Mouse (Mus musculus): ENCODE data around the gene Itgav.
"Not testable (repeated sequence)": the region's sequence is repeated elsewhere in the genome, so short reads cannot be mapped to it uniquely, and the experiment has no call there.

The Itgav gene

DNA sequence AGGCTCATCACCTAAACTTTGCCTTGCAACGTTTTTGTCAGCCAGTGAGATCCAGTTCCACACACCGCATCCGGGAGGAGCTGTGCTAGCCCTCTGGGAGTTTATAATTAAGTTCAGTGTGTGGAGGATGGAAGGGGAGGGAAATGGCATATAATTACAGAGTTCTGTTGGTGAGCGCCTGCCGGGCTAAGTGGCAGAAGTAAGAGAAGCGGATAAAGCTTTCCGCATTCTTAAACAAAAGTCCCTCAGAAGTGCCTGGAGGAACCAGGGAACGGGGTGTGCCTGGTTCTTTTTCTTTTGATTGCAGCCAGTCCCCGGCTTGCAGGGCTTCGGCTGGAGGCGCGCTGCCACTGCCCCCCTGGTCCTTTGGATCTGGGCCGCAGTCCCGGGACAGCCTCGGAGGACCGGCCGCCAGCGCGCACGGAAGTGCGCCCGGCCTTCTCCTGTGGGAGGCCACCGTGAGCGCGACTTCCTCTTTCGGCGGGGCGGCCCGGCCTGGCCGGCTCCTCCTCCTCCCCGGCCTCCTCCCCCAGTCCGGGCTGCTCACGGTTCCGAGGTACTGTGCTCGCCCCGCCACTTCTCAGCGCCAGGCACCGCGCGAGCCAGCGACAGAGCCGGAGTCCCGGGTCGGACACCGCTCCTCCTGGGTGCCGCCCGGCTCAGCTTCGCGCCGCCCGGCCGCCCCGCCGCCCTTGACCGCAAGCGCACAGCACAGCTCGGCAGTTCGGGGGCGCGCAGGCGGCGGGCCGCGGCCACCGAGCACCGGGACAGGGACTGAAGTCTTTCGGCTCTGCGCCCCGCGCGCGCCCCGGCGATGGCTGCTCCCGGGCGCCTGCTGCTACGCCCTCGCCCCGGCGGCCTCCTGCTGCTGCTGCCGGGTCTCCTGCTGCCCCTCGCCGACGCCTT lies at the start of gene Itgav:
TSS of gene Itgav (plus strand) at position 477 of the 906 bp plus-strand sequence.
- DNase-seq = peak; percentile 88 to 89

DNA sequence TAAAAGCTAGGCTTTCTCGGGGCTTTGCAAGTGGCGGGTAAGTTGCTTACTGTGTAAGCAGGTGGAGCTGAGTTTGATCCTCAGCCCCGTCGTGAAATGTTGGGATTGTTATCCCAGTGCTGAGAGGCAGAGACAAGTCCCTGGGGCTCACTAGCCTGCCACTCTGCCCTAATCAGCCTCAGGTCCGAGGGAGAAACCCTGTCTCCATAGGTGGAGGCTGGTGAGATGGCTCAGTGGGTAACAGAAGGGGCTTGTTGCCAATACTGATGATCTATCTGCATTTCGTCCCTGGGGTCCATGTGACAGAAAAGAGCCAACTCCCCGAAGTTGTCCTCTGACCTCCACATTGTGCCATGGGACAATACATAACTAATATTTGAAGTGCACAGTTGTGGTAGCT lies 49.8 kb upstream of the Itgav start:
- DNase-seq = no peak

DNA sequence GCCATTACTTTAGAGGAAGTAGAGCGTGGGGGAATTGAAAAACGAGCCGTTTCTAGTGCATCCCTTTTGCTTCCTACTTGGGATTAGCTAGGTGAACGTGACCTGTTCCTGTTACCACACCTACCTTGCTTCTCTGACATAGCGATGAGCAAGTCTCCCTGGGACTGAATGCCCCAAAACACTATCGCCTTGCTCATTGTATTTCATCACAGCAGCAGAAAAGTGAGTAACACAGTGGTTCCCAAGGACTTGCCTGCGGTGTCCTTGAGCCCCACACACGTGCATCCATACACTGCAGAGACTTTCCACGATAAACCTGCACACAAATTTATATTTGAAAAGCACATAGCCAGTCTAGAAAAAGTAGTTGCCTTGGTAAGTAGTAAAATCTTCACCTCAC lies 49.3 kb upstream of the Itgav start:
- no peak for DNase-seq

DNA sequence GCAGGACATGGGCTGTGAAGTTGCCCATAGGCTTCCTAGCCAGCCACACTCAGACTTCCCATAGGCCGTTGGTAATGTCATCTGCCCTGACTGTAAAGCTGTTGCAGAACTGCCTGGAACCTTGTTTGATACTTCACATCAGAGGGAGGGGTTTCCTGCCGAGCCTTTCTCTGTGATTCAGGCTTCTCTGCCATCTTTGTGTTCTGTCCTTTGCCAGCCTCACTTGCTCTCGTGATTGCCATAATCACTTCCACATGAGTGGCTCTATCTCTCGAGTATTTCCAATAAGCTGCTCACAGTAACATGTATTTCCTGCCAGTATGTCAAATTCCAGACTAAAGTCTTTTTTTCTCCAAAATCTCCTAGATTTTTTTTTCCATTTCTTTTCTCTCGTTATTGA lies 48.5 kb upstream of the Itgav start:
- no peak for DNase-seq

DNA sequence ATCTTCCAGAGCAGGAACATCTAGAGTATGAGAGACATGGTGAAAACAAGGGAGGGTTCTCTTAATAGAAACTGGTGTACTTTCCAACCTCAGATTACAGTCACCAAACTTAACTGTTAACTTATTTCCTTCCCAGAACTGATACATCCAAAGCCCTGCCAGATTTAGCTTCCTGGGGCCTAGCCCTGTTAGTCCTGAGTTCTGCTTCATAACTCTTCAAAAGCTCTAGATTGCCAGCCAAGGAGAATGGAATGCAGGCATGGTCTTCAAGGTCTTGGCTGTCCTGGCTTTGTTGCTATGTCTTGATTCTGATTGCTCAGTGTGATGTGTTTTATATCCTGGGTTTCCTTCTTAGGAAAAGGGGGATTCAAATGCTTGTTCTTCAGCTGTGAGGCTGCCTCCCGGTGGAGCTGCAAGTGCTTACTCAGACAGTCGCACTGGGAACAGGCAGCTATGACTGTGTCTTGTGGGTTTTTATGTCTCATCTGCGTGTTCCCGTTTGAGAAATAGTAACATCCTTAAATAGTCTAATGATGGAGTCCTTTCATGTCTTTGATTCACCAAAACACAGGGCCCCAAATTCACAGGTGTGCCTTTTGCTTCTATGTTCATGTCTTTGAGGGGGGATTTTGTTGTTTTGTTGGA lies 47.8 kb upstream of the Itgav start:
- no peak for DNase-seq

DNA sequence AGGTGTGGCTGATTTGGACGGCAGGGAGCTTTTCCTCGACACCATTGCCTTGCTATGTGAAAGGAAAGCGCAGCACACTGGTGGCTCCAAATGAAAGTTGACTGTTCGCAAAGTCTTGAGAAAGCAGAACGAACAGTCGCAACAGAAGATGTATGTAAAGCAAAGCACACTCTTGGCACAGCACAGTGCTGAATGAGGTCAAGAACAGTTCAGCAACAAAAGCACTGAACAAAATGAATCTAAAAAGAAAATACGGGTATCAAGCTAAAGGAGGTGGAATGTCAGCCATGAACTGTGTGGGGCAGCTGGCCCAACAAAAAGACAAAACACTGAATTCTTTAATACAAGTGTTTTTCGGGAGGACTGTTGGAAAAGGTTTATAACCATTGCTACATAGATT lies 42.9 kb upstream of the Itgav start:
- no peak for DNase-seq

DNA sequence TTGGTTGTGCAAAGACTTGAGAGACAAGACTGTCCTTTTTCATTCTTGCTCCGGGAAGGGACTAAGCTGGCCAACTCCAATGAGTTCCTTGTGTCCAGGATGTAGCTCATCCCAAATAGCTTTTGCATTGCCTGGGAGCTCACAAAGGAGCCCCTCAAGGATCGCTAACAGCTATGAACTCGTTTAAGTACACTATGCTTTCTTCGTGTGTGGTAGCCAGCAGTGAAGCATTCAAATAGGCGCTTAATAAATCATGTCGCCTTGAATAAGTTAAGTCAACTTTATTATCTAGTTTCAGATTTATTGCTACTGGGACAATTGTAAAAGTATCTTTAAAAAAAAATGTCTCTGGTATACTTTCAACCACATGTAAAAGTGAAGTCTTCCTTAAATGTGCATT lies 42.4 kb upstream of the Itgav start:
- DNase-seq = no peak

DNA sequence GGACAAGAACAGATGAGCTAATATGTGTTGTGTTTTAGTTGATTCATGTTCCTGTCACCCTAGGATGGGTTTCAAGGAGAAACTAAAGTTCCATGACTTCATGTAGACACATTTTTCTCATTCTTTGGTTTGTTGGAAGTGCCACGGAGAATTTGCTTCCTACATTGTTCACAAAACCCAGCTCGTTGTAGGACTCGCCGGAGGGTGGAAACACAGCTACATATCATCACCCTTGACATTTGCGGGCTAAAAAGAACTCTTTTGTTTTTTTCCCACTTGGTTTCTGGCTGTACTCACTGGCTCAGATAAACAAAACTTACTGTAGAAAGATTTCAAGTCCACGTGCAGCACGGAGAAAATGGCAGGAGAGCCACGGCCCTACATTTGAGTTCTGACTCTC lies 41.9 kb upstream of the Itgav start:
- no peak for DNase-seq

DNA sequence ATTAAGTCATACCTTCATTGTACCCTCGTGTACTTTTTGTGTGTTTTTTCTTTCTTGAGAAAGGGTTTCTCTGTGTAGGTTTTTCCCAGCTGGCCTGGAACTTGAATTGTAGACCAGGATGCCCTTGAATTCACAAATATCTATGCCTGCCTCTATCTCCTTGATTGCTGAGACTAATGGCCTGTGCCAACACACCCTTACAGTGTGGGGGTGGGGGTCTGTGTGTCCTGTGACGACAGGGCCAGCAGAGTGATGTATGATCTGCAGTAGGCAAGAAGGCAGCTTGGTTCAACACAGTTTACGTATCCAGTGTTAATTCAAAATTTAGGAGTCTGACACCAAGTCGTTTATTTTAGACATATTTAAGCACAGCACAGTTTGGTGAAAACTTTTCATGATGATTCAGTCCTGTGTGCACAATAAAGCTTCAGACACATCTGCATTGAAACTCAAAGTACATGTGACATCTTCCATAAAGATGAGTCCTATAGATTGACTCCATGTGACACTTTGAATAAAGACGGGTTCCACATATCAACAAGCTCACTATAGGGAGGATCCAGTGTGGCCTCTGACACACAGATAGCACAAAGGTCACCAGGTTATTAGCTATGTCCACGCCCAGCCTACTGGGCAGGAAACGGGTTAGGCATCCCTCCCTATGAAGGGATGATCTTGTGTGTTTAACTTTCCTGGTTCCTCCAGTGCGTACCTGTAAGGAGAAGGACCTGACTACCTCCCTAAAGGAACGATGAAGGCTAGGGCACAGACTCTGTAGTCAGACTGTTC lies 40.3 kb upstream of the Itgav start:
- DNase-seq = no peak

DNA sequence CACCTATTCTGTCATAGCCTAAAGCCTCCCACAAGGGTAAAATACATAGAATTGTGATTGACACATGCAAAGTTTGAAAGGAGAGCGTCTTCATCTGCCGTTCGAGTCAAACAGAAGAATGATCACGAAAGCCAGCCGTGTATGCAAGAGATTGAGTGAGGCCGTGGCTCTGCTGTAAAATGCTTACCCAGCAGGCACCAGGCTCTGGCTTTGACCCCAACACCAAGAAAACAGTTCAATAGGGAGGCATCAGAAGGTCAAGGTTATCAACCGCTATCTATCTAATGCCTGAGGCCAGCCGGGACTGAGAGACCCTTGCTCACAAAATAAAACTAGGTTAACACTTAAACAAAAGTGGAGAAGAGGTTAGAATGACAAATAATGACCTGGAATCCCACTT lies 39.5 kb upstream of the Itgav start:
- no peak for DNase-seq

DNA sequence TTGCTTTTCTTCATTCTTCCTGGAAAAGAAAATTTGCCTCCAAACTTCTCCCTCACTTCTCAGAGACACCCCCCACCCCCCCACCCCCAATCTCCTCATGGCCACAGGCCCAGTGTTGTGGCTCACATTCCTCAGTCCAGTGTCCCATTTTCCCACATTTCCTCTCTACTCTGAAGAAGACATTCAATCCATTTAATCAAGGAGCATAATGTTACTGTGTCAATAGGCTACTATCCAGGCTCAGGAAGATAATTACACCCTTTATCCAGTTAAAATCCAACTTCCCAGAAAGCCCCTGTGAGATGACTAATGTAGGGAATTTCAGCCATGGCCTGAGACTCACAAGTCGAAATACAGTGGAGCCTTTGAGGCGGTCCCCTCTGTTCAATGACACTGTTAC lies 33.8 kb upstream of the Itgav start:
- DNase-seq = no peak

DNA sequence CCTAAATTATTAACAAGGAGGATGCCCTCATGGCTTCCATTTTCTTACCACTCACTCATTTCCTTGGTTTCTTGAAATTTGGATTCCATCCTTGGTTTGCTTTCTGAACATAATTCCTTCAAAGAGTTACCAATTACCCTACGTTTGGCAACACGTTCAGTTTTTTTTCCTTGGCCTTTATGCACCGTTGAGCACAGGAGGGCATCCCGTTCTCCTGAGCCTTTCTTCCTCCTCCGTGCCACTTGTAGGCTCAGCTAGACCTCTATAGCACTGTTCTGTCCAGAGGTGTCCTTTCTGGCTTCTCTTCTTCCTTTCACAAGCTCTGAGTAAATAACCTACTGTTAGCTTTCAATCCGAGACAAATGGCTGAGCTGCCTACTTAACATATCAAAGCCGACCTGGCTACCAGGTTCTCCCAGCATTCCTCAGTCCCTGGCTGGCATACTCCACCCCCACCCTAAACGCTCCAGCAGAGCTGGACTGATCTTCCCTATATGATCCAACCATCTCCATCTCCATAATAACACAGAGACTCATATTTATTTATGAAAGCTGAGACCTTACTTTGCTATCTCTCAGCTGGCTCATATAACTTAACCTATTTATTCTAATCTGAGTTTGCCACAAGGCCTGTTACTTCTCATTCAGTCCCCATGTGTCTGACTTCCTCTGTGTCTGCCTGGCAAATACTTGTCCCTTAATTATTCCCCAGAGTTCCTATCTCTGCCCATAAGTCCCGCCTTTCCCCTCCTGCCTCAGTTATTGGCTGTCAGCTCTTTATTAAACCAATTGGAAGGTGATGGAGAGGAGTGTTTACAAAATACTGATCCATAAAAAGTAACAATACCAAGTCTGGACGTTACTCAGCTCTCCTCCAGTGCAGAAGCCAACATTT lies 31.3 kb upstream of the Itgav start:
- DNase-seq = no peak

DNA sequence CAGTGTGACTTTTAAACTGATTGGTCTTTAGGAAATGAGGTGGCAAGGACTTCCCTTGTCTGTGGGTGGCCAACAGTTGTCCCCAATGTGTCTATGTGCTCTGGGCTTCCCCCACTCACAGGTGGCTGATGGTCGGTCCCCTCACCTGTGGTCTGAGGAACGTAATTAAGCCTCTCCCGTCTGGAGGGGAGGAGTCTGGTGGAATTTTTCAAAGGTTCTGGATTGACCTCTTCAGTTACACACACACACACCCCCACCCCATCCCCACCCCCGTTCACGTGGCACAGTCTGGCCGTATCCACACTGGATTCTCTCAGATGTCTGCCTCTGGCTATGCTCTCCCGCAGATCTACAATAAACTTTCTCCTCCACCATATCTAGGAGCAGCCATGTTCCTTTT lies 30.1 kb upstream of the Itgav start:
- no peak for DNase-seq

DNA sequence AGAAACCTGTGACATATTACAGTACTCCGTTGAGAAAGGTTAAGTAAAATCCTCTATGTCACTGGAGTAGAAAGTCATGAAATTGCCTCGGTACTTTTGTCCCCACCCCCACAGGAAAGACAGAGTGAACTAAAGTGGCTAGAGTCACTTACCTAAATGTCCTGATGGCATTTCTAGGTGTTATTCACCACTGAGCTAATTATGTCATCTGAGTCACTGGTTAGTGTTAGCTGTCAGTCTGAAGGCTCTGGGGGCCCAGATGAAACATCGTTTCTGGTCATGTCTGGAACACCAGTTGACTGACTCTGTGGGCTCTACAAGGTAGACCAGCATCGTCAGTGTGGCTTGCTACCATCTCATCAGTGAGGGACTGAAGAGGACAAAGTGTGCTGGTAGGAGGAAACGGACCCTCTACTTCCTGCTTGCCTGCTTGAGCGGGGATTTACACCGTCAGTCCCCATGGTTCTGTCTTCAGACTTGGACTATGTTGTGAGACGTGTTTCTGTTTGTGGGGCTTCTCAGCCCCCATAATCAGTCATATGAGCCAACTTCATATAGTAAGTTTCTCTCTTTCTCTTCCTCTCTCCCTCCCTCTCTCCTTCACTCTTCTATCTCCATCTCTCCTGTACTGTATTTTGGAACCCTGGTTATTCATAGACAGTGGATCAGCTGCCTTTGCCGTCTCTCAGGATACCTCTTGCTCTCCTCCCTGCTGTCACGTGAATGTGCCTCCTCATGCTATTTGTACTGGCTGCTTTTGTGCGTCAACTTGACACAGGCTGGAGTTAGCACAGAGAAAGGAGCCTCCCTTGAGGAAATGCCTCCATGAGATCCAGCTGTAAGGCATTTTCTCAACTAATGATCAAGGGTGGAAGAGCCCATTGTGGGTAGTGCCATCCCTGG lies 28.6 kb upstream of the Itgav start:
- DNase-seq = no peak

DNA sequence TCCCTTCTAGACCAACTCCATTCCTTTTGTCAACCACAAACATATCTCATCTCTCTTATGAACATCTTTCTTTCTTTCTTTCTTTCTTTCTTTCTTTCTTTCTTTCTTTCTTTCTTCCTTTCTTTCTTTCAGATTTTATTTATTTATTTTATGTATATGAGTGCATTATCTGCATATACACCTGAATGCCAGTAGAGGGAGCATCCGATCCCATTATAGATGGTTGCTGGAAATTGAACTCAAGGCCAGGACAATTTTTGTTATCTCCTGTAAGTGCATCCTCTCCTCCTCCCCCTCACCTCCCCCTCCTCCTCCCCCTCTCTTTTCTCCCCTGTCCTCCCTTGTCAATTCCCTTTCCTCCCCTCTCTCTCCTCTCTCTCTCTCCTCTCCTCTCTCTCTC lies 25.7 kb upstream of the Itgav start:
- no peak for DNase-seq

DNA sequence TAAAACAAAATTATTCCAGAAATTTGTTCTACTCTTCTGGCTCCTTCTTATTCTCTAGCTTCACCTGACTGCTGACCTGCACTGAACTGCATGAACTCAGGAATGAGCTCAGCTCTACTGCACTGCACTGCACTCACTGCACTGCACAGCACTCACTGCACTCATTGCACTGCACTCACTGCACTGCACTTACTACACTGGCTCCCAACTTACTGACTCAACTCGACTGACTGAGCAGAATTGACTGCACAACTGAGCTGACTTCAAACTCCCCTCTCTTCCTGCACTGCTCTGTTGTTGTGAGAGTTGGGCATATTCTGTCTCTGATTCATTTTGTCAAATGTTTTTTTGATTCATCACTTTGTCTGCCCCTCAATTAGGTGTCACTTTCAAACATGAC lies 24.9 kb upstream of the Itgav start:
- DNase-seq = no peak

DNA sequence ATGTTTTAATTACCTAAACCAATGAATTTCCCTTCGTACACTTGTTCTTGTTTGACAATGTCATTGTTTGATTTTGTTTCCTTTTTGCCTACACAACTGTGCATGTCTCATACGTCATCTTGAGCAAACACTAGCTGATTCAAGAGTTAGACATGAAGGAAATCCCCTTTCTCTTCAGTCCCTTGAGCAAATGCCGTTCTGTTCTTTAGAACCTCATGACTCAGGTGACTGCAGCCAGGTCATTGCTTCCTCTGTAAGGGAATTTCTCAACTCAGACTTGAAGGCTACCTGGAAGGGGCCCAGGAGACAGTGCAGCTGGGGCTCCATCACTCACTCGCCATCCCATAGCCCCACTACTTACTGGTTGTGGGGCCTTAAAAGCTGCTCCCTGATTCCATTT lies 23.5 kb upstream of the Itgav start:
- no peak for DNase-seq

DNA sequence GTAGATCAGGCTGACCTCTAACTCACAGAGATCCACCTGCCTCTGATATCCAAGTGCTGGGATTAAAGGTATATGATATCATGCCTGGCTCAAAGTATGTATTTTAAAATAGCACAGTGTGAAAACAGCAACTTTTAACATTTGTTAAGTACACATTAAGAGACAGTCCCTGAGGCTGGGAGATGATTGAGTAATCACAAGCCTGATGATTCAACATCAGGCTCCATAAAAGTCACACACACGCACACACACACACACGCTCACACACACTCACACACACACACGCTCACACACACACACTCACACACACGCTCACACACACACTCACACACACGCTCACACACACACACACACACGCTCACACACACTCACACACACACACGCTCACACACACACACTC lies 21.8 kb upstream of the Itgav start:
- no peak for DNase-seq

DNA sequence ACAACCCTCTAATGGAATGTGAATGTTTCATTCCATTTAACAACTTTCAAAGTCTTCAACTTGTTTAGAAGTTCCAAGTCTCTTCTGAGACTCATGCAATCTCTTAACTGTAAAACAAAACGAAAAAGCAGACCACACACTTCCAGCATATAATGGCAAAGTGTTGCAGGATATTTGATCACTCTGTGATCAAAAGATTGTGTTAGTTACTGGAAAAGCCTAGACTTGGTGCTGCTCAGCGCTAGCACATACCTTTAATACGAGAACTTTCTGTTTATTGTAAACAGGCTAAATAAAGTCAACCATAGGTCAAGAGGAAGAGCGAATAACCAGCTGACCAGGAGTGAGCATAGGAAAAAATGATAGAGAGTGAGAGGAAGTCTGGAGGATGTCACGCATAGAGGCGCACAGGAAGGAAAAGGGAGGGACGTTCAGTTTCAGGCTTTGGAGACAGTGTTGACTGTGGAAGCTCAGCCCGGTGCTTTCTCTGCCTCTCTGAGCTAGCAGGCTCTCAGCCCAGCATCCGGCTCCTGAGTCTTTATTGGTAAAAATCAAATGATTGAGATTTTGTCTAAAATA lies 18.5 kb upstream of the Itgav start:
- DNase-seq = no peak

DNA sequence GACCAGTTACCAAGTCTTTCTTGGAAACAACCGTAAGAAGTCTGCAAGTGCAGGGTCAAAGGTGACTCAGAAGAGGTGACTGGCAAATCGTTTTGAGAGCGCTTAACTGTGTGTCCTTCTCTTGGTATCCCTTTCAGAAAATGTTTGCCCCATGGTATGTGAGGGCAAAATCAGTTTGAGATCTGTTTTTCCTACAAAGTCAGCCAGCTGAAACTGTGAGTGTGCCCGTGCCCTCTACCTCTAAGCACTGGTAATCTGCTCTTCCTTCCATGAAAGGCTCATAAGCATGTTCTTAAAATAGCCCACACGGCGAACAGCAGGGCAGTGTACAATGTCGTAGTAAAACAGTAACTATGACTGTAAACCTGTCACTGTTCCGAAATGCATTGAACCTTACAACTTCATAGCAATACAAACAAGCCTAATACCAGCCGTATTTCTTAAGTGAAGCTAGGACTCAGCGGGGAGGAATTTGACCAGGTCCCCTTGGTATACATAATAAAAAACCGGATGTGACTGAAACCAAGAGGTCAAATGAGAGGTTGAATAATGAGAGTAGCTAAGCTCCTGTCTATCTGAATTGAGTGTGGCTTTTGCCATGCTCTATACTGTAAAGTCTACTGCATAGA lies 14.2 kb upstream of the Itgav start:
- no peak for DNase-seq

DNA sequence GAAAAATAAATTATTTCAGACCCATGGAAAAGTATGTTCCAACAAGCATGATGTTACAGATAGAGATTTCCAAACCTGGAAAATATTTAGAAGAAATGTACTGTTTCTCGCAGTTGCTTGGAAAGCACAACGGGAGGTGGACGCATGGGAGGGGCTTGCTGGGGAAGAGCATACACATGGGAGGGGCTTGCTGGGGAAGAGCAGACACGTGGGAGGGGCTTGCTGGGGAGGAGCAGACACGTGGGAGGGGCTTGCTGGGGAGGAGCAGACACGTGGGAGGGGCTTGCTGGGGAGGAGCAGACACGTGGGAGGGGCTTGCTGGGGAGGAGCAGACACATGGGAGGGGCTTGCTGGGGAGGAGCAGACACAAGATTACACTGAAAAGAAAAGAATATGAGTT lies 10.9 kb upstream of the Itgav start:
- DNase-seq = not testable (repeated sequence)
